Comparison of ENCODE assay signal across 20 mouse cellular contexts in the genomic region with DNA sequence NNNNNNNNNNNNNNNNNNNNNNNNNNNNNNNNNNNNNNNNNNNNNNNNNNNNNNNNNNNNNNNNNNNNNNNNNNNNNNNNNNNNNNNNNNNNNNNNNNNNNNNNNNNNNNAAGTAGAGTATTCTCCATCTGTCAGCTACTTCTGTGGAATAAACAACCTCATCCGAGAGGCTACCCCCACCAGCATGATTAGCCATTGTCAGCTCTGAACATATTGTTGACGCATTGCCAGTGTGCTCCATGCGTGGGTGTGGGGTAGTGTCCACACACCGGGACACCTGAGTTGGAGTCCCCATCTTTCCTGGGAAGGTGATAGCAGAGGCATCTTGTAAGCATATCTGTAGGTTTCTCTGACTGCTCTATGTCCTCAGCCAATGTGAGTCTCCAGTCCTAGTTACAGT. TPM values are rescaled to one million over a fixed set of nuclear protein-coding genes. Genes with fewer than 3 reads are reported as not detected.
DNase-seq lines count a peak whose midpoint lies in the region; ATAC-seq lines count a peak whose summit lies in the region.
"Had no signal": no experiment of that assay in that cellular context is flagged by ENCODE, and none has a peak within 500 bp of the region (broad histone marks: within the 10 kb centered on the region; RNA-seq: fewer than 3 reads in every experiment).

No protein-coding gene starts in this region.

- no peak for DNase-seq in forebrain, embryonic 14.5 days (ENCODE audit: low spot score)
- peak; percentile 8 for DNase-seq in right cerebral cortex, postnatal 4 days
- no peak for DNase-seq in right cerebral cortex, postnatal 14 days
- DNase-seq in cerebellum, adult 9-11 months = peak; percentile 59
- DNase-seq in thymus, adult 18-20 months = no peak
- no peak for DNase-seq in kidney, postnatal 4 days
- DNase-seq: adrenal gland, postnatal 14 days; heart, adult 18-20 months; heart, postnatal 10 days; kidney, adult 18-20 months; lung, postnatal 4 days; midbrain, embryonic 14.5 days; thymus, postnatal 36 days had no signal

- peak overlapping the region; percentile 59; the same call in 1 of the 2 replicates for H3K27ac ChIP-seq in forebrain, embryonic 13.5 days
- H3K27ac ChIP-seq in forebrain, embryonic 14.5 days (ENCODE audit: low read depth, low read length) = no peak overlapping the region; the same call in 1 of the 2 replicates
- H3K27ac ChIP-seq: limb, embryonic 10.5 days; liver, embryonic 15.5 days; lung, embryonic 15.5 days; stomach, embryonic 15.5 days had no signal

- no peaks in the 10 kb centered on the region for H3K36me3 ChIP-seq in forebrain, embryonic 13.5 days (ENCODE audit: poor library complexity, severe bottlenecking)
- no peaks in the 10 kb centered on the region for H3K36me3 ChIP-seq in forebrain, embryonic 14.5 days (ENCODE audit: control insufficient read depth, insufficient read depth, low read length)
- H3K36me3 ChIP-seq: heart, embryonic 12.5 days; hindbrain, embryonic 10.5 days; limb, embryonic 10.5 days; liver, embryonic 15.5 days; lung, embryonic 15.5 days; stomach, embryonic 15.5 days had no signal

- ATAC-seq in forebrain, embryonic 13.5 days = no peak
- no peak for ATAC-seq in forebrain, embryonic 14.5 days

- 74% methylated on average over 4 of the region's 4 CpGs for WGBS in forebrain, embryonic 13.5 days
- 76% methylated on average over 4 of the region's 4 CpGs for WGBS in forebrain, embryonic 14.5 days

- no peaks in the 10 kb centered on the region for H3K4me1 ChIP-seq in forebrain, embryonic 13.5 days
- H3K4me1 ChIP-seq in forebrain, embryonic 14.5 days (ENCODE audit: control insufficient read depth, insufficient read depth, low read length) = no peaks in the 10 kb centered on the region
- H3K4me1 ChIP-seq: liver, embryonic 15.5 days; lung, embryonic 15.5 days had no signal

- H3K27me3 ChIP-seq in forebrain, embryonic 13.5 days = no peaks in the 10 kb centered on the region
- H3K27me3 ChIP-seq in forebrain, embryonic 14.5 days (replicated peaks; ENCODE audit: control insufficient read depth, insufficient read depth, low read length) = no peaks in the 10 kb centered on the region
- H3K27me3 ChIP-seq: lung, embryonic 15.5 days; stomach, embryonic 15.5 days had no signal

- no peak overlapping the region for H3K4me2 ChIP-seq in forebrain, embryonic 13.5 days
- no peak overlapping the region for H3K4me2 ChIP-seq in forebrain, embryonic 14.5 days (ENCODE audit: low read length)
- H3K4me2 ChIP-seq: heart, embryonic 12.5 days; liver, embryonic 15.5 days; lung, embryonic 15.5 days; stomach, embryonic 15.5 days had no signal

- H3K9me3 ChIP-seq in forebrain, embryonic 13.5 days (replicated peaks) = no peaks in the 10 kb centered on the region
- no peaks in the 10 kb centered on the region for H3K9me3 ChIP-seq in forebrain, embryonic 14.5 days (replicated peaks; ENCODE audit: control insufficient read depth, low read length)
- H3K9me3 ChIP-seq: heart, embryonic 12.5 days; hindbrain, embryonic 10.5 days; limb, embryonic 10.5 days; liver, embryonic 15.5 days; lung, embryonic 15.5 days; stomach, embryonic 15.5 days had no signal

- no peak overlapping the region for H3K4me3 ChIP-seq in forebrain, embryonic 13.5 days
- H3K4me3 ChIP-seq in forebrain, embryonic 14.5 days (ENCODE audit: low read depth, low read length) = no peak overlapping the region
- H3K4me3 ChIP-seq: heart, embryonic 12.5 days; hindbrain, embryonic 10.5 days; limb, embryonic 10.5 days; liver, embryonic 15.5 days; lung, embryonic 15.5 days; stomach, embryonic 15.5 days had no signal

- H3K9ac ChIP-seq in forebrain, embryonic 13.5 days = no peak overlapping the region
- H3K9ac ChIP-seq in forebrain, embryonic 14.5 days (ENCODE audit: low read length) = no peak overlapping the region
- H3K9ac ChIP-seq: heart, embryonic 12.5 days; liver, embryonic 15.5 days; lung, embryonic 15.5 days; stomach, embryonic 15.5 days had no signal

RNA-seq across cellular contexts. Expression of a gene that starts 16.2 kb away (rescaled TPM):
- polyA plus RNA-seq in forebrain, embryonic 13.5 days (2015; fragmentation: Nextera tagmentation; extraction: Ambion mirVana) = 9.2 and 10.2 TPM in 2 replicates
- polyA plus RNA-seq in forebrain, embryonic 14.5 days (2014; fragmentation: Nextera tagmentation; extraction: Ambion mirVana) = 7.0 and 9.3 TPM in 2 replicates

RNA-seq across cellular contexts. Expression of a gene that starts 39.0 kb away (rescaled TPM):
- 4.1 and 4.7 TPM in 2 replicates for polyA plus RNA-seq in forebrain, embryonic 13.5 days (2015; fragmentation: Nextera tagmentation; extraction: Ambion mirVana)
- polyA plus RNA-seq in forebrain, embryonic 14.5 days (2014; fragmentation: Nextera tagmentation; extraction: Ambion mirVana) = 4.1 and 6.7 TPM in 2 replicates
- polyA plus RNA-seq: liver, embryonic 15.5 days had no signal

Comparison
In these comparisons a context has a peak if more than half of its experiments do, and no peak if none do; other contexts are left out.
1. DNase-seq: peak in right cerebral cortex, postnatal 4 days (single experiment) and cerebellum, adult 9-11 months (single experiment); none in forebrain, embryonic 14.5 days (single experiment), right cerebral cortex, postnatal 14 days (single experiment), thymus, adult 18-20 months (0 of 2) and kidney, postnatal 4 days (0 of 2).